Mouse (Mus musculus) megakaryocyte-erythroid progenitor cell, adult 5-6 weeks (primary cell): ENCODE measurements around the gene Il17ra. TPM values are rescaled to one million over a fixed set of nuclear protein-coding genes. Genes with fewer than 3 reads are reported as not detected.

Experiments used
- ATAC-seq: replicated peaks from 2 replicates; pipeline ENCODE4 v1.8.0; 2016; ENCODE audit warnings: mild to moderate bottlenecking, inconsistent platforms; ENCODE audit not compliant: severe bottlenecking, poor library complexity, low FRiP score, low TSS enrichment
- total RNA-seq, 2 experiments: library from RNA; stranded (forward) in 1 of 2; stranded (reverse) in 1 of 2; fragments of 200-1000, 215-1000 nt in 1 of 2; fragments of >200 nt in 1 of 2; fragmentation: Nextera tagmentation in 1 of 2; gene quantifications; 2 replicates each; pipeline ENCODE4 v1.2.3; 2014 to 2017

Il17ra gene
- total RNA-seq, 2 experiments from 2014 or later = 34.5 to 45.9 TPM

DNA sequence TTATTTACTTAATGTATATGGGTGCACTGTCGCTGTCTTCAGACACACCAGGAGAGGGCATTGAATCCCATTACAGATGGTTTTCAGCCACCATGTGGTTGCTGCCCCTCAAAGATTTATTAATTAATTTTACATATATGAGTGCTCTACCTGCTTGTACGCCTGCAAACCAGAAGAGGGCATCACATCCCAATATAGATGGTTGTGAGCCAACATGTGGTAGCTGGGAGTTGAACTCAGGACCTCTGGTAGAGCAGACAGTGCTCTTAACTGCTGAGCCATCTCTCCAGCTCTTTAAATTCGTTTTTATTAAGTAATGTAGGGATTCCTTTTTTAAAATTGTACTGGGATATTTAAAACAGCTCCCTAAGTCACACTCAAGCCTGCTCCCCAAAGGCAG is 6.2 kb downstream of the Il17ra start:
- no peak for ATAC-seq

DNA sequence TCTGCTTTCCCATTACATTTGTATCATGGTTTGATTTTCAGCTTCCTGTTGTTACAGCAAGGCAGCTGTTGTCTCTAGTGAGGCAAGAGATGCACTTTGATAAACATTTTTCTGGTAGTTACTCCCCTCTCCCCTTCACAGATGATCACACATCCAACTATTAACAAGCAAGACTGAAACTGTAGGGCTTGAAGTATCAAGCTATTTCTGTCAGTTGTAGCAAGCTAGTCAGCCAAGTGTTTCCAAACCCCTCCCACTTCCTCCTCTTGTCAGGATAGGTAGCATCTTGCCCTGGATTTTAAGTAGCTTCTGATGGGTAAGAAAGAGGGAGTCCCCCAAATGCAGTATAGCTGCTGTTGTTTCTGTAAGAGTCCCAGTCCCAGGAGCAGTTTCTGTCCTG is 6.7 kb downstream of the Il17ra start:
- ATAC-seq = no peak

DNA sequence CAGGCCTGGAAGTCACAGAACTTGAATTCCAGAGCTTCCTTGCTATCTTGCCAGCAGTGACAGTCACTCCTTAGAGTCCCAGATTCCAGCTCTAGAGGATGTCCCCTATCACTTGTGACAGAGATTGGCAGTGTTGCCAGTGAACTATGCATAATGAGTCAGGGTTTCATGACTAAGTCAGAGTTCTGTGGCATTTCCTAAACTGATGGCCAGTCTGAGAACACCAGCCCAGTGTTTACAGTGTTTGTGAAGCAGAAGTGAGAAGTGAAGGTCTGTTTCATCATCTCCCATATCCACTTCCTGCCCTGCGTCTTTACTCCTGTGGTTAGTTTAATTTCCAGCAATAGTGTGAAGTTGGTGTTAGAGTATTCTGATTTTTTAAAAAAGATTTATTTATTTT is 7.6 kb downstream of the Il17ra start:
- ATAC-seq = no peak

DNA sequence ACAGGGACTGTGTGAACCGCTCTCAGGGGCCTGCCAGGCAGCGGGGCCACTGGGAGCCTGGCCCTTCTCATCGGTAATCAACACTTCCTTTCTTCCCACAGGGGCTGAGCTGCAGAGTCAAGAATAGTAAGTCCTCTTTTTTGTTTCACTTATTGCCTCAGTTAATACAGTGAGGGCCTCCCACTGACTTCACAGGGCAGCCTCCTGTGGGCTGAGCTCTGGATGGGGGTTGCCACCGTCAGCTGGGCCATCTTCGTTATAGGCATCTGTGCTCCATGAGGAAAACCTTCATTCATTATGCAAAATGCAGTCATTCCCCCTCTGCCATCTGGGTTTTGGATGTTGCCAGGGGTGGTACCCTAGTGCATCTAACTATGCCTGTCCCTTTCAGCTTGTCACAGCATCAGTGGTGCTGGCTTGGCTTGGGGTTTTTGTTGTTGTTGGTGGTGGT is 9.0 kb downstream of the Il17ra start:
- ATAC-seq = no peak

DNA sequence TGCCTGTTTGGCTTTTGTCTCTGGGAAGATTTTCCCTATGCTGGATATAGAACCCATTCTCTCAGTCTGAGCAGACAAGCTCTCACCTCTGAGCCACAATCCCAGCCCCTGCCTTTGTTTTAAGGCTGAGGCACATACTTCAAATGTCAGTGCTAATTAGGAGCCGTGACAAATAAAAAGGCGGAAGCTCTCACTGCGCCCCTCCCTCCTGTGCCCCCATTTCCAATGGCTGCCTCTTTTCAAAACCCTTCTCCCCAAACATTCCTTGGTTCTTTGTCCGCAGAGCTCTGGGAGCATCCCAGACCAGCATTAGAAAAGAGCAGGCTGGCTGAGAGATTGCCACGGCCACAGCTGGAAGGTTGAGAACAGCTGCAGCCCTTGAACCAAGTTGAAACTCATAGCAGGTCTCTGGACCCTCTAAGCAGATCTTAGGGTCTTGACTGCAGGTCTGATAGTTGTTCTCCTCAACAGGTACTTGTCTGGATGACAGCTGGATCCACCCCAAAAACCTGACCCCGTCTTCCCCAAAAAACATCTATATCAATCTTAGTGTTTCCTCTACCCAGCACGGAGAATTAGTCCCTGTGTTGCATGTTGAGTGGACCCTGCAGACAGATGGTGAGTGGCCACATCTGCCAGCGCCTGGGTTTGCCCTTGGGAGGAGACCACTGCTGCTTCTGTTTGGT is 9.6 kb downstream of the Il17ra start:
- no peak for ATAC-seq

DNA sequence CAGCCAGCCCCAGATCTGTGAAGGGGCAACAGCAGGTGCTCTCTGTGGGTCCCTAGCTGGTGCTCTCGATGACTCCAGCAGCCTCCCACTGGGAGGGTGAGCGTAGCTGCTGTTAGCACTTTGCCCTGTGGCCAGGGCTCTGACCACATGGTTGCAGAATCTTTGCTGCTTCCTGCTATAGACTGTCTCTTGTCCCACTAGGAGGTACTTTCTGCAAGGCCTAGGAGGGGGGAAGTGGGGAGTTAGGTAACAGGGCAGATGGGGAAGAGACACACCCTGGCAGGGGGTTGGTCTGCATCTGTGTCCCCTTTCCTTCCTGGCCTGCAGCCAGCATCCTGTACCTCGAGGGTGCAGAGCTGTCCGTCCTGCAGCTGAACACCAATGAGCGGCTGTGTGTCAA is 10.4 kb downstream of the Il17ra start:
- ATAC-seq = no peak

DNA sequence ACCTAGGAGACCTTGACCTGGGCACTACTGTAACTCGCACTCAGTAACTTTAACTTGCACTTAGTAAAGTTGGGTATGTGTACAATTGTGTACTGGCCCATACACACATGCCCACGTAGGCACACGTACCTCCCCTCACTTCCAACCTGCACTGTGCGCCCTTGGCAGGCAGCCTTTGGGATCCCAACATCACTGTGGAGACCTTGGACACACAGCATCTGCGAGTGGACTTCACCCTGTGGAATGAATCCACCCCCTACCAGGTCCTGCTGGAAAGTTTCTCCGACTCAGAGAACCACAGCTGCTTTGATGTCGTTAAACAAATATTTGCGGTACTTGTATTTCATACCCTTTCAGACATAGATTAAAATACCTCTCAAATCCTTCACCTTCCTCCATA is 12.2 kb downstream of the Il17ra start:
- ATAC-seq = no peak

DNA sequence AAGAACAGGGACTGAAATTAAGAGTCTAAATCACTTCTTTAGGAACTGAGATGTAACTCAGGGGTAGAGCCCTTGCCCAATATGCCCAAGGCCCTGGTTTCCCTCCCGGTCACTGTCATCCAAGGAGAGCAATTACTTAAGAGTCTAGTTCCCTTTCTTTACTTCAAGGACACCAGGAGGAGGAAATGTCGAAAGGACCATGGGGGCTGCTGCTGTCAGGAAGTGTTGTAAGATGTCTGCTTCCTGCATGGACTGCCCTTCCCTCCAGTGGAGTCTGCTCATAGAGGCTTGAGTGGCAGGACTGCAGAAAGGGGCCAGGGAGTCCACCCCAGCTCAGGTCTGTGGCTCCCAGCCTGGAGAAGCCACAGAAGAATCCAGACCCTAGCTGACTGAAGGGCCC is 16.3 kb downstream of the Il17ra start:
- no peak for ATAC-seq

DNA sequence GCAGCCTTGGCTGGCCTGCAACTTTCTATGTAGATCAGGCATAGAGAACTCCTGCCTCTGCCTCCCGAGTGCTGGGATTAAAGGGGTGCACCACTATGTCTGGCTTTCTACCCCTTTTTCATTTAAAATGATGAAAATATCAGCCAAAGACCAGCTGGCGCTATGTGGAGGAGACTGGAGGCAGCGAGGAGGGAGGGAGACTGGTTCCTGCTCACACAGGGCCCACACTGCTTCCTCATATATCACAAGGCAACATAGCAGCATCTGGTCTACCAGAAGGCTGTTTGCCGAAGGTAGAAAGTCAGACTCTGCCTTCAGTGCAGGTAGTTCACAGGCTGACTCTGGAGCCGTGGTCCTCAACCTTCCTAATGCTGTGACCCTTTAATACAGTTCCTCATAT is 17.3 kb downstream of the Il17ra start:
- ATAC-seq = no peak

DNA sequence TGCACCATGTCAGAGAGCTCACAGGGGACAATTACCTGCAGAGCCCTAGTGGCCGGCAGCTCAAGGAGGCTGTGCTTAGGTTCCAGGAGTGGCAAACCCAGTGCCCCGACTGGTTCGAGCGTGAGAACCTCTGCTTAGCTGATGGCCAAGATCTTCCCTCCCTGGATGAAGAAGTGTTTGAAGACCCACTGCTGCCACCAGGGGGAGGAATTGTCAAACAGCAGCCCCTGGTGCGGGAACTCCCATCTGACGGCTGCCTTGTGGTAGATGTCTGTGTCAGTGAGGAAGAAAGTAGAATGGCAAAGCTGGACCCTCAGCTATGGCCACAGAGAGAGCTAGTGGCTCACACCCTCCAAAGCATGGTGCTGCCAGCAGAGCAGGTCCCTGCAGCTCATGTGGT is 18.5 kb downstream of the Il17ra start:
- ATAC-seq = no peak

DNA sequence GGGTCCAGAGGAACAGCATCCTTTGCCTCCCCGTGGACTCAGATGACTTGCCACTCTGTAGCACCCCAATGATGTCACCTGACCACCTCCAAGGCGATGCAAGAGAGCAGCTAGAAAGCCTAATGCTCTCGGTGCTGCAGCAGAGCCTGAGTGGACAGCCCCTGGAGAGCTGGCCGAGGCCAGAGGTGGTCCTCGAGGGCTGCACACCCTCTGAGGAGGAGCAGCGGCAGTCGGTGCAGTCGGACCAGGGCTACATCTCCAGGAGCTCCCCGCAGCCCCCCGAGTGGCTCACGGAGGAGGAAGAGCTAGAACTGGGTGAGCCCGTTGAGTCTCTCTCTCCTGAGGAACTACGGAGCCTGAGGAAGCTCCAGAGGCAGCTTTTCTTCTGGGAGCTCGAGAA is 19.0 kb downstream of the Il17ra start:
- ATAC-seq = no peak

DNA sequence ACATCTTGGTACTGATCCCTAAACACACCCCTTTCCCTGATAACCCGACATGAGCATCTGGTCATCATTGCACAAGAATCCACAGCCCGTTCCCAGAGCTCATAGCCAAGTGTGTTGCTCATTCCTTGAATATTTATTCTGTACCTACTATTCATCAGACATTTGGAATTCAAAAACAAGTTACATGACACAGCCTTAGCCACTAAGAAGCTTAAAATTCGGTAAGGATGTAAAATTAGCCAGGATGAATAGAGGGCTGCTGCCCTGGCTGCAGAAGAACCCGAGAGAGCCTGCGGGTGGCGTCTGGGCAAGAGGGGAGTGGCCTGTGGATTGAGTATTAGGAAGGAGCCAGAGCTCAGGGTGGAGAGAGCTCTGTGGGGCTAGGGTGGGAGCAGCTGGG is 19.7 kb downstream of the Il17ra start:
- no peak for ATAC-seq

DNA sequence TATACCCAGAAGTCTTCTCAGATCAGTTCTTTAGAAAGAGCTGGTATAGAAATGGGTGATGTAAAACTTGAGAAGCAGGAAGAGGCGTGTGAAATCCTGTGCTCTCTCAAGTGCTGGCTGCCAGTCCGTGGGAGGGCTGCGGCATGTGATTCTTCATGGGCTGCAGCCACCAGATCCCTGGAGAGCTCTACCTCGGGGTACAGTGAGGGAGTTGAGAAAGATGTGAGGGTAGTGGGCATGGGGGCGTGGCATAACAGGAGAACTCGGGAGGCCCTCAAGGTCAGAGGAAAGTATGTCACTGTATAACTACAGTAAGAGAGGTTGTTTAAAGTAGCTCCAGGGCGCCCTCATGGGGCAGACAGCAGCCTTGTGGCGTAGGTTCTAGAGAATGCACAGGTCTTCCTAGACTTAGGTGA is 20.2 kb downstream of the Il17ra start:
- 0 out of 2 replicates have a peak, but pooled peaks have one; percentile 14 for ATAC-seq

DNA sequence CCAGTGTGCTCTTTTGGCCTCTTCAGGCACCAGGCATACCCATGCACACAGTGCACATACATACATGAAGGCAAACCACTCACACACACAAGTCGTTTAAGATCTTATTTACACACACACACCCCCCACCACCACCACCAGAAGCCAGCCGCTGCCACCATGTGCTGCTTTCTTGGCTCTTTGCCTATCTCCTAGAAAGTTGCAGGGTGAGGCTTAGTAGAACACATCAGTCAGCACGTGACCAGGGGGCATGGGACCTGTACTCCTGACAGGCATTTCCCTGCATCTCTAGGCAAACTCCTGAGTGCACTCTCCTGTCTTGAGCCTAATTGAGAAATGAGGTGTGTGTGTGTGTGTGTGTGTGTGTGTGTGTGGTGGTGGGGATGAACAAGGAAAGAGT is 22.0 kb downstream of the Il17ra start:
- peak; percentile 67 for ATAC-seq

DNA sequence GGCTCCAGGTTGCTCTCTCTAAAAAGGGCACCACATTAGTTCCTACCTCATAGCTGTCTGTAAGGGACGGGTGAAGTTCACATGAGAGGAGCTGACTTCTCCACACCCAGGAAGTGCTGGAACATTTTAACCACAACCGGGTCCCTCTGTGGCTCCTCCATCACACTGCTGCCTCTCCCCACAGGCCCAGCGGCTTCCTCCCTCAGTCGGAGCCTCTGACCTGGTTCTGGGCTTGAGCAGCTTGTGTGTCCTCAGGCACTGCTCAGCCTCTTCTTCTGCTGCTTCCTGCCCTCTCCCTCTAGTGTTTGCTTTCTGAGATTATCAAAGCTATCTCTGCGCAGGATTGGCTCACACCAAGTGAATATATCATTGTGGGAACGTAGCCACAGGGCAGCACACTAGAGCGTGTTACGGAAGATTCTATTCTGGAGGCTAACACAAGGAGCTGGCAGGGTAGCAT is 23.0 kb downstream of the Il17ra start:
- ATAC-seq = peak; percentile 53

DNA sequence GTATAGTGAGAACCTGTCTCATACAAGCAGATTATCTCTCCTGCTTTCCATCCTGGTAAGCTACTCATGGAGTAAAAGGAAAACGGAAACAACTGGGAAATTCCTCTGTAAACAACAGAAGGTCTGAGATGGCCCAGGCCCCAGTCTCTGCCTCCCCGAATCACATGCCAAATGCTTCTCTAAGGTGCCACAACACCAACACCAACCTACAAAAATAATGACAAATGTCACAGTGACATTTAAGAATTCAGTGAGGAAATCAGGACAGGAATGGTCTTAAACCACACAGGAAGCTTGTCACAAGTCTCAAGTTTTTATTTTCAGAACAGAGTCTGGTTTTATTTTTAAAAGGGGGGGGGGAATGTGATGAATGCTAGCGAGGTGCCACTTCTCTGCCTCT is 25.6 kb downstream of the Il17ra start:
- ATAC-seq = no peak

DNA sequence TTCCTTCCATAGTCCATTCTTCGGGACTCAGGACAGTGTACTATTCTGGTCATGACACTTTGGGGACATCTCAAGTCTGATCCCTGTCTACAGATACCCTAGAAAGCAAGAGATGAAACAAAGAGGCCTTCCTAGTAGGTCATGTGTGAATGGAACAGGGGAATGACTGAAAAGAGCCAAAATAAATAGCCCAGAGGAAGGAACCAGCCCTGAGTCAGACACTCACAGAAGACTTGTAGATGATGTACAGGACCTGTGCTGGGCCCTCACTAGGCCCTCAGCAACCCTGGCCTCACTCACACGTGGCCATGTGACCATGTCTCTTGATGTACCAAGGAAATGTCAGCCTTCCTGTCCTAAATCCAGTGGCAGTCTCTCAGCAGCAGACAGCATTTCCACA is 26.4 kb downstream of the Il17ra start:
- no peak for ATAC-seq

DNA sequence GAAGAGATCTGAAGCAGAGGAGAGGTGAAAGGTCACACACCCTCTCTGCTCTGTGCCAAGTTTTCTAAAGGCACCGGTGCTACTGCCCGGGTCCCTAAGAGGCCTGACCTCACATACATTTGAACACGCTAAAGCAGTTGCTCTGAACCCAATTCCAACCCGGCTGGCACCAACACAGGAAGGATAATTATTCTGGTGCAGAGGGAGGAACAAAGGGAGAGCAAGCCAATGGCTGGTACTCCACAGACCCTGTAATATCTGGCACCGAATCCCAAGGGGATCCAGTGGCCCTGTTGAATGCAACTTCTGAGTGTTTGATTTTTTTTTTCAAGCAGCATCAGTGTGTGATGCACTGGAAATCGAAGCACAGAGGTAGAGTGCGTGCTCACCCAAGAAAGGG is 28.0 kb downstream of the Il17ra start:
- no peak for ATAC-seq

DNA sequence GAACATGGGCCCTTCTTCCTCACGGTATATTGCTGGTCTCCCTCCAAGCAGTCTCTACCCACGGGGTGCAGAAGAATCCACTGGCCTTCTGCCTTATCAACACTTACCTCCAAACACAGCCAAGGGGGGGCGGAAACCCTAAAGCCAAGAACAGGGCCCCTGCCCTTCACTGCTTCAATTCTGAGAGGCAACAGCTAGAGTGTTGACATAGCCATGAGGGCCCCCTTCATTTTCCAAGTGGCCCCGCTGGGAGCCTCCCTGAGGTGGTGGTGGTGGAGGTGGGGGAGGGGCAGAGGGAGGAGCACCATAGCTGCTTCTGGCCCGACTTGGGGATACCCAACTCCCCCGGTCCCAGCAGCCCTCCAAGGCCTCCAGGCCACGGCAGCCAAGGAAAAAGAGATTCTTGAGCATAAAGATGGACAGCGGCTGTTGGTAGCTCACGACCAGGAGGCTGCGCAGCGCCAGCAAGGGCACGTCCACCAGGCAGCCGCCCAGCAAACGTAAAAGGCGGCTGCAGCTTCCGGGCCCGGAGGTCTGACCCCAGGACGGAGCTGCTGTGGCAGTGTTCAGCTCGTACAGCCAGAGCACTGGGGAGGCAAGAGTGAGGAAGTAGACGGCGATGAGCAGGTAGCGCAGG is 28.9 kb downstream of the Il17ra start:
- no peak for ATAC-seq

DNA sequence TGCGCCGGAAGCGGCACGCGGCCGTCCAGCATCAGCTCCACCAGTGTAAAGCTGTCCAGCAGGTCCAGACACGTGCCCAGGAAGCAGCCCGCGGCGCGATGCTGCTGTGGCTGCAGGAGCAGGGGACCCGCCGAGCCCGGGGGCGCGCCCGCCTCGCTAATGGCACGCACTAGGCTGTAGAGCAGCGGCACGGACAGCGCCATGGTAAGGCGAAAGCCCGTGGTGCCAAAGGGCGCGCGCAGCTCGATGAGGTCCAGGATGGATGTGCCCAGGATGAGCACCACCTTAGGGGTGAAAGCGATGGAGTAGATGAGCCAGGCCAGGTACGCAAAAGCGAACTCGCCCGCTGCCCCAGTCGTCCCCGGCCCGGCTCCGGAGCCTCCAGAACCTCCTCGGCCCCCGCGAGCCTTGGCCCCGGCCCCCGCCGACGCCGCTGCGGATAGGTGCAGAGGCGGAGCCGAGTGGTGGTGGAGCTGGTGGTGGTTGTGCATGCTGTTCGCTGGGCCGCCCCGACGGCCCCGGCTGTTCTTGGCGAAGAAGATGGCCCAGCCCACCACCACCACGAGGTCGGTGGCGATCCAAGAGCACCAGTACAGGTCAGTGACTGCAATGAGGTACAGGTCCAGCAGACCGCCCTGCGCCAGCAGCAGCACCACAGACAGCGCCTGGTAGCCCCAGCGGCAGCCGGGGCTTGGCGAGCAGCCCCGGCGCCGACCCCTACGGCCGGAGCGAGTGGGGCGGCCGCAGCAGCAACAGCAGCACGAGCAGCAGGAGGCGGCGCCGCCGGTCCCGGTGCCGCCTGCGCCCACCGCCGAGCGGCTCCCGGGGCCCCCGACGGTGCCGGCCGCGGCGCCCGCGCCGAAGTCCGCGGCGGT is 29.7 kb downstream of the Il17ra start:
- peak; percentile 43; the same call in 1 of the 2 replicates for ATAC-seq
